1 mouse cellular context compared by ENCODE assay signal in the genomic region with DNA sequence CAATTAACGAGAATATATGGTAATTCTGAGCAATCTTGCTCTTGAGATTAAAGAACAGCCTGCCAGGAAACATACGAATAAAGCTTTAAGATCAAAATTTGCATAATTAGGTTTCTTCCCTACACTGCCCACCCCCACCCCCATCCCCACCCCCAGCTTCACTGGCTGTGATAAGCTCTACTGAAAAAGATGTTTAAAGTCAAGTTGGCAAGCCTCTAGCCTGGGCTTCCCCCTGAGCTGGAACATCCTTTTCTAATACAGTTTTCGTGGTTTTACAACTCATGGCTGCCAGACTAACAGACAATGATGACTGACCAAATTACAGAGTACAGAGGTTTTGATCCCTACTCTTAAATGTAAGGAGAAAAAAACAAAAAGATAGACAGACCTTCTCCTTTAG.
TF ChIP-seq lines count a peak whose summit lies in the region.

No protein-coding gene starts in this region.

TF ChIP-seq in MEL, 35 proteins besides CTCF, POLR2A, EP300 and RAD21:
- TF ChIP-seq NRF1 (IDR thresholded peaks at IDR 0.05; ENCODE audit: insufficient read depth, low read depth, low read length, poor library complexity, severe bottlenecking) = no peak
- no peak for TF ChIP-seq MAFK (IDR thresholded peaks at IDR 0.05; ENCODE audit: borderline replicate concordance, low read depth, low read length)
- no peak for TF ChIP-seq GABPA (IDR thresholded peaks at IDR 0.05; ENCODE audit: low read depth, low read length)
- TF ChIP-seq ZMIZ1 (IDR thresholded peaks at IDR 0.05; ENCODE audit: low read depth, low read length) = no peak
- no peak for TF ChIP-seq KAT2A (conservative IDR thresholded peaks at IDR 0.05; ENCODE audit: low read depth, low read length)
- TF ChIP-seq MAX (IDR thresholded peaks at IDR 0.05; ENCODE audit: low read length) = no peak
- TF ChIP-seq JUND (IDR thresholded peaks at IDR 0.05; ENCODE audit: low read depth, low read length) = no peak
- no peak for TF ChIP-seq MYC (IDR thresholded peaks at IDR 0.05; ENCODE audit: low read depth, low read length)
- no peak for TF ChIP-seq POLR2AphosphoS5 (IDR thresholded peaks at IDR 0.05; ENCODE audit: borderline replicate concordance, low read depth, low read length)
- no peak for TF ChIP-seq NELFE (IDR thresholded peaks at IDR 0.05; ENCODE audit: low read depth, low read length)
- no peak for TF ChIP-seq CHD2 (IDR thresholded peaks at IDR 0.05; ENCODE audit: low read length)
- no peak for TF ChIP-seq GATA1 (IDR thresholded peaks at IDR 0.05; ENCODE audit: low read depth, low read length)
- no peak for TF ChIP-seq BHLHE40 (IDR thresholded peaks at IDR 0.05; ENCODE audit: borderline replicate concordance, low read depth, low read length)
- TF ChIP-seq E2F4 (IDR thresholded peaks at IDR 0.05; ENCODE audit: borderline replicate concordance, low read depth, low read length) = no peak
- no peak for TF ChIP-seq RCOR1 (IDR thresholded peaks at IDR 0.05; ENCODE audit: low read depth, low read length)
